Mouse (Mus musculus) C2C12 (cell line): ENCODE data around the gene Dph2. TPM values are rescaled to one million over a fixed set of nuclear protein-coding genes. Genes with fewer than 3 reads are reported as not detected.

Source experiments
- H3K27me3 ChIP-seq: one replicate; pipeline ENCODE4 v1.6.1; 2011; ENCODE audit not compliant: control insufficient read depth, insufficient read depth, insufficient read length
- H3K36me3 ChIP-seq: one replicate; pipeline ENCODE4 v1.6.1; 2011; ENCODE audit not compliant: control insufficient read depth, insufficient read depth
- H3K4me3 ChIP-seq: one replicate; pipeline ENCODE4 v1.5.1; 2011; ENCODE audit warnings: mild to moderate bottlenecking, control low read depth; ENCODE audit not compliant: poor library complexity, insufficient read depth, severe bottlenecking
- H3K79me2 ChIP-seq: one replicate; pipeline ENCODE4 v1.6.1; 2011; ENCODE audit not compliant: control insufficient read depth, insufficient read depth
- H3K79me3 ChIP-seq: one replicate; pipeline ENCODE4 v1.6.1; 2011; ENCODE audit warnings: low read depth, control low read depth
- H3ac ChIP-seq: one replicate; pipeline ENCODE3; 2011; ENCODE audit warnings: low read depth; ENCODE audit not compliant: control insufficient read depth, insufficient read length
- CEBPB ChIP-seq: IDR thresholded peaks from one replicate; pipeline ENCODE4 v1.6.1; 2011; ENCODE audit warnings: low read depth, mild to moderate bottlenecking, control low read depth, moderate library complexity
- CTCF ChIP-seq: IDR thresholded peaks from one replicate; pipeline ENCODE4 v1.5.1; 2011; ENCODE audit not compliant: control insufficient read depth, insufficient read depth, insufficient read length
- FOSL1 ChIP-seq: IDR thresholded peaks from one replicate; pipeline ENCODE4 v1.8.0; 2011; ENCODE audit warnings: mild to moderate bottlenecking, low read length; ENCODE audit not compliant: poor library complexity, insufficient read depth, severe bottlenecking
- MAX ChIP-seq: IDR thresholded peaks from one replicate; pipeline ENCODE4 v1.6.1; 2011; ENCODE audit warnings: mild to moderate bottlenecking, control low read depth
- MYOD1 ChIP-seq: IDR thresholded peaks from one replicate; pipeline ENCODE4 v1.6.1; 2011; ENCODE audit warnings: low read depth; ENCODE audit not compliant: control insufficient read depth, insufficient read length
- MYOG ChIP-seq: IDR thresholded peaks from one replicate; pipeline ENCODE4 v1.6.1; 2011; ENCODE audit not compliant: control insufficient read depth, insufficient read length; ENCODE audit errors: extremely low read depth
- USF1 ChIP-seq: IDR thresholded peaks from one replicate; pipeline ENCODE4 v1.6.1; 2011; ENCODE audit warnings: low read depth, mild to moderate bottlenecking, control low read depth, moderate library complexity
- polyA plus RNA-seq: library from polyadenylated mRNA; unstranded; fragments of >200 nt; fragmentation: generic; extraction: Trizol; gene quantifications from one replicate; pipeline ENCODE4 v1.2.1, GENCODE M21; 2012; ENCODE audit warnings: missing spikeins

The Dph2 gene
- polyA plus RNA-seq, 1 experiment = 16.4 TPM

- Histone ChIP-seq H3K79me3 (peaks cover 10% of the 10 kb centered on the region), H3ac (no peak overlapping the region), H3K79me2 (peaks cover 15% of the 10 kb centered on the region), H3K4me3 (no peak overlapping the region), H3K27me3 (no peaks in the 10 kb centered on the region), H3K36me3 (no peaks in the 10 kb centered on the region)
- TF ChIP-seq MYOG = no peak
- TF ChIP-seq MYOD1 = no peak
- no peak for TF ChIP-seq USF1
- TF ChIP-seq MAX = no peak
- no peak for TF ChIP-seq CEBPB
- TF ChIP-seq FOSL1 = no peak
- no peak for TF ChIP-seq CTCF
Measured at GRCm38 (mm10) chr4:117918261-117918660, 26.4 kb upstream of the Dph2 start.

GRCm38 (mm10) chr4:117917847-117918246 lies 26.0 kb upstream of the Dph2 start:
- H3K36me3 ChIP-seq = no peaks in the 10 kb centered on the region
- H3K79me3 ChIP-seq = peaks cover 14% of the 10 kb centered on the region
- peaks cover 19% of the 10 kb centered on the region for H3K79me2 ChIP-seq
- H3K27me3 ChIP-seq = no peaks in the 10 kb centered on the region
- H3K4me3 ChIP-seq = no peak overlapping the region
- no peak for TF ChIP-seq USF1
- TF ChIP-seq CTCF = no peak
- TF ChIP-seq CEBPB = no peak
- TF ChIP-seq MYOG = no peak
- no peak for TF ChIP-seq MAX
- no peak for TF ChIP-seq FOSL1
- H3ac ChIP-seq = no peak overlapping the region

- TF ChIP-seq MAX (no peak), USF1 (no peak), MYOG (no peak), FOSL1 (no peak), CEBPB (no peak), CTCF (no peak), MYOD1 (no peak)
- no peaks in the 10 kb centered on the region for H3K27me3 ChIP-seq
Measured at GRCm38 (mm10) chr4:117917402-117917801, 25.6 kb upstream of the Dph2 start.

GRCm38 (mm10) chr4:117916386-117916785 lies 24.6 kb upstream of the Dph2 start:
- Histone ChIP-seq H3K79me2 (peaks cover 34% of the 10 kb centered on the region), H3K36me3 (peaks cover 9% of the 10 kb centered on the region), H3K79me3 (peaks cover 27% of the 10 kb centered on the region), H3K4me3 (no peak overlapping the region), H3K27me3 (no peaks in the 10 kb centered on the region), H3ac (no peak overlapping the region)
- TF ChIP-seq CTCF (no peak), MYOG (no peak), MAX (no peak), USF1 (no peak), CEBPB (no peak), MYOD1 (no peak), FOSL1 (no peak)

More at GRCm38 (mm10) chr4:117917402-117917801, 25.6 kb upstream of the Dph2 start:
- Histone ChIP-seq H3K79me2 (peaks cover 23% of the 10 kb centered on the region), H3K79me3 (peaks cover 17% of the 10 kb centered on the region), H3ac (no peak overlapping the region), H3K4me3 (no peak overlapping the region), H3K36me3 (peaks cover under 1% of the 10 kb centered on the region)

GRCm38 (mm10) chr4:117915489-117916105 lies 23.8 kb upstream of the Dph2 start:
- H3K79me3 ChIP-seq = peaks cover 33% of the 10 kb centered on the region
- peak overlapping the region; percentile 73 for H3ac ChIP-seq
- TF ChIP-seq CEBPB (no peak), MYOD1 (no peak), MAX (no peak)
- peaks cover 14% of the 10 kb centered on the region for H3K36me3 ChIP-seq
- H3K27me3 ChIP-seq = no peaks in the 10 kb centered on the region
- H3K79me2 ChIP-seq = peaks cover 42% of the 10 kb centered on the region
- H3K4me3 ChIP-seq = peak overlapping the region; percentile 83
